Mouse (Mus musculus) testis, adult 2 months (tissue): ENCODE measurements around the gene Pfkfb4.

Experiments used
- CTCF ChIP-seq: fragments of 200-500 bp; IDR thresholded peaks from 2 replicates; pipeline ENCODE4 v1.5.1; 2012; ENCODE audit warnings: low read depth, mild to moderate bottlenecking, inconsistent platforms, low read length, moderate library complexity; ENCODE audit not compliant: control insufficient read depth, insufficient read depth, insufficient replicate concordance
- POLR2A ChIP-seq: fragments of 200-500 bp; IDR thresholded peaks from 2 replicates; pipeline ENCODE4 v1.6.1; 2012; ENCODE audit warnings: low read depth, mild to moderate bottlenecking, inconsistent platforms, low read length, moderate library complexity; ENCODE audit not compliant: control insufficient read depth

DNA sequence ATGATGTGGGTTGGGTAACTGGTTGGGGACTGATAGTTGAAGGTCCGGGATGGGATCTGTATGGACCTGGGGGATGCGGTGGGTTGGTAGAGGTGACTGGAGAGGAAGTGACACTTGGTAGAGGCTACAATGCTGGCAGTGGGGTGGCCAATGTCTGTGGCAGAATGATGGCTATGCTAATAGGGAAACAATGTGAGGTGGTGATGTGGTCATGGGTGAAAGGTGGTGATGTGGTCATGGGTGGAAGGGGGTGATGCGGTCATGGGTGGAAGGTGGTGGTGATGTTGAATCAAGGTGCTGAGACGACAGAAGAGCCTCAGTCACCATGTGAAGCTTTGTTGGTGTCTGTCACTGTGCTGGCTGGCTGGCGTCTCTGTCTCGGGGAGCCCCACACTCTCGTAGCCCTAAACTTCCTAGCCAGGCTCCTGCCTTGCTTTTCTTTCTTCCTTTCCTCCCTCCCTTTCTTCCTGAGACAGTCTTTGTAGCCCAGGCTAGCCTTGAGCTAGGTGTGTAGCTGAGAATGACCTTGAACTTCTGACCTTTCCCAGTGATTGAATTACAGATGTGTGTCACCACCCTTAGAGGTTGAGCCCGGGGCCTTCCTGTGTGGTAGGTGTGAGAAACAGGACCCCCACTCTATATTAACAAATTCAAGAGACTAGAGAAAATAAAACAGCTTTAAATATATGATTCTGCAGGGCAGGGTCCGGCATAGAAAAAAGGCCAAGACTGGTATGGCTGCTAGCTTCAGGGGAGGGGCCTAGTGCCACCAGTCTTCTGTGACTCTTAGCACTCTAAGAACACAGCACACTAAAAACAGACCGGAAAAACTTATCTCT lies 60.3 kb downstream of the Pfkfb4 start:
- TF ChIP-seq POLR2A (no peak), CTCF (no peak)
